Mouse (Mus musculus) forebrain, embryonic 11.5 days (tissue): ENCODE data around the gene Wnt7a. TPM values are rescaled to one million over a fixed set of nuclear protein-coding genes. Genes with fewer than 3 reads are reported as not detected.

Source experiments
- ATAC-seq: fragments of 200-750 bp; cut with Nextera tagmentation; replicated peaks from 2 replicates; pipeline ENCODE4 v1.8.0; 2017; ENCODE audit warnings: moderate TSS enrichment; ENCODE audit not compliant: low FRiP score
- DNase-seq: peaks from one replicate; pipeline ENCODE4 v3.0.0-alpha.2; 2017; ENCODE audit warnings: low spot score
- H3K27ac ChIP-seq: fragments of 300-500 bp; sonication (generic); 2 replicates; pipeline ENCODE4 v1.5.1; 2014; ENCODE audit warnings: low read depth, low read length
- H3K27me3 ChIP-seq: fragments of 300-500 bp; sonication (generic); 2 replicates; pipeline ENCODE4 v1.6.1; 2014; ENCODE audit warnings: mild to moderate bottlenecking, low read length, mixed read lengths; ENCODE audit not compliant: control insufficient read depth, insufficient read depth
- H3K36me3 ChIP-seq: fragments of 300-500 bp; sonication (generic); 2 replicates; pipeline ENCODE4 v1.6.1; 2014; ENCODE audit warnings: mild to moderate bottlenecking, low read length, moderate library complexity, mixed read lengths; ENCODE audit not compliant: control insufficient read depth, insufficient read depth
- H3K4me1 ChIP-seq: fragments of 300-500 bp; sonication (generic); replicated peaks from 2 replicates; pipeline ENCODE4 v1.6.1; 2014; ENCODE audit warnings: low read length, mixed read lengths; ENCODE audit not compliant: control insufficient read depth, insufficient read depth
- H3K4me2 ChIP-seq: fragments of 300-500 bp; sonication (generic); 2 replicates; pipeline ENCODE4 v1.6.1; 2014; ENCODE audit warnings: low read depth, mild to moderate bottlenecking, low read length, moderate library complexity, mixed read lengths; ENCODE audit not compliant: severe bottlenecking
- H3K4me3 ChIP-seq: fragments of 300-500 bp; sonication (generic); 2 replicates; pipeline ENCODE4 v1.5.1; 2014; ENCODE audit warnings: low read depth, low read length
- H3K9ac ChIP-seq: fragments of 300-500 bp; sonication (generic); 2 replicates; pipeline ENCODE4 v1.6.1; 2014; ENCODE audit warnings: low read length
- H3K9me3 ChIP-seq: fragments of 300-500 bp; sonication (generic); 2 replicates; pipeline ENCODE4 v1.6.1; 2016; ENCODE audit warnings: low read length, mixed read lengths; ENCODE audit not compliant: control insufficient read depth
- WGBS: fragments of 180-500 bp; shearing (Covaris S2); extraction: QIAGEN DNeasy Blood & Tissue Kit; methylation state at CpG from one replicate; pipeline ENCODE4 v1.1.7; 2014; 5-methylcytosine and 5-hydroxymethylcytosine counted together
- polyA plus RNA-seq: library from polyadenylated mRNA; unstranded; fragments of >200 nt; fragmentation: Nextera tagmentation; extraction: Ambion mirVana; gene quantifications from 2 replicates; pipeline ENCODE4 v1.2.1, GENCODE M21; 2014

Gene Wnt7a
- polyA plus RNA-seq, 1 experiment from 2014 or later = 13.7 TPM

DNA sequence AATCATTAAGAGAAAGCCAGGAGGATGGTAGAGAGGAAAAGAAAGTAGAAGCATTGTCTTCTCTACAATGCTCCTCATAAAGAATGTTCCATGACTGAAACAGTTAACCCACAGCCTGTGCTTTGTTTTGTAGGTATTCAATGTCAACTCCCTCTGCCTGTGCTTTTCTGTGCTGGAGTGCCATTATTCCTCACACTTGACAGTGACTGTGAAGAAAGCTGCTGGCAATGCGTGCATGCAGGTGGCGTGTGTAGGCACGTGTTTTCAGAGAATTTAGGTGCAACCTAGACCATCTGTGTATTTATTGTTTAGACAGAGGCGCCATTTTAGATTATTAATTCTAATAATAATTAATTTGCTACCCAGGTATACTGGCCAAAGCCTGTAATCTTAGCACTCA lies 13.0 kb upstream of the Wnt7a start:
- ATAC-seq (no peak), DNase-seq (no peak)
- H3K27ac ChIP-seq = no peak overlapping the region
- H3K9me3 ChIP-seq = no peaks in the 10 kb centered on the region
- H3K9ac ChIP-seq = no peak overlapping the region
- no peak overlapping the region for H3K4me2 ChIP-seq
- no peaks in the 10 kb centered on the region; the same call in 1 of the 2 replicates for H3K27me3 ChIP-seq
- H3K4me1 ChIP-seq = no peaks in the 10 kb centered on the region
- H3K4me3 ChIP-seq = no peak overlapping the region
- 65% methylated on average over 4 of the region's 4 CpGs for WGBS
- no peaks in the 10 kb centered on the region for H3K36me3 ChIP-seq

DNA sequence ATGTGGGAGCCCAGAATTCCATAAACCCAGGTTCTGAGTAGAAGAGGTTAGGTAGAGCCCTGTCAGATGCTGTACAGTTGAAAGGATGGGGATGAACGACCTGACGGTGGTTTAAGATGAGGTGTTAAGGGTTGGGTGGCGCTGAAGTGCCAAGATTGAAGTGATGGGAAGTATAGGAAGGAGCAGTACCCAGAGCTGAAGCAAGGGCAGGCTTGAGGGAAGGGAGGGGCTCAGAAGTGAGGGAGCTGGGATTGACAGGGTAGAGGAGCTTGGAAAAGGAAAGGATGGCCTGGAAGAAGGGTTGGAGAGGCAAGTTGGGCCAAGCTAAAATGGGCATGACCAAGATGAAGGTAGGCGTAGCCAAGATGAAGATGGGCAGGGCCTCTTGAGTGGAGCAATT lies 10.5 kb upstream of the Wnt7a start:
- no peak for DNase-seq
- no peak for ATAC-seq
- WGBS = 69% methylated on average over 4 of the region's 4 CpGs

GRCm38 (mm10) chr6:91417291-91417845 lies 6.2 kb upstream of the Wnt7a start:
- no peak overlapping the region for H3K9ac ChIP-seq
- no peak for DNase-seq
- WGBS = 83% methylated on average over 5 of the region's 5 CpGs
- ATAC-seq = no peak
- no peak overlapping the region for H3K4me2 ChIP-seq
- H3K27ac ChIP-seq = no peak overlapping the region
- H3K4me1 ChIP-seq = no peaks in the 10 kb centered on the region
- no peaks in the 10 kb centered on the region for H3K36me3 ChIP-seq
- H3K27me3 ChIP-seq = peaks cover 2% of the 10 kb centered on the region
- H3K9me3 ChIP-seq = no peaks in the 10 kb centered on the region
- H3K4me3 ChIP-seq = no peak overlapping the region

More for the DNA sequence above, 10.5 kb upstream of the Wnt7a start:
- Histone ChIP-seq H3K9ac (no peak overlapping the region), H3K36me3 (no peaks in the 10 kb centered on the region), H3K4me3 (no peak overlapping the region), H3K4me1 (no peaks in the 10 kb centered on the region), H3K27me3 (peaks cover 2% of the 10 kb centered on the region; the same call in 1 of the 2 replicates), H3K4me2 (no peak overlapping the region), H3K9me3 (no peaks in the 10 kb centered on the region), H3K27ac (no peak overlapping the region)

- H3K27me3 ChIP-seq = peaks cover 12% of the 10 kb centered on the region
- no peak for ATAC-seq
- H3K9me3 ChIP-seq = no peaks in the 10 kb centered on the region
- no peak overlapping the region for H3K9ac ChIP-seq
- H3K27ac ChIP-seq = no peak overlapping the region
- no peak for DNase-seq
- WGBS = 83% methylated on average over 4 of the region's 4 CpGs
- no peak overlapping the region for H3K4me2 ChIP-seq
- no peaks in the 10 kb centered on the region for H3K36me3 ChIP-seq
- H3K4me1 ChIP-seq = no peaks in the 10 kb centered on the region
- no peak overlapping the region for H3K4me3 ChIP-seq
Observed at GRCm38 (mm10) chr6:91416146-91416545, 5.0 kb upstream of the Wnt7a start.

GRCm38 (mm10) chr6:91414890-91415289 lies 3.7 kb upstream of the Wnt7a start:
- Histone ChIP-seq H3K9me3 (no peaks in the 10 kb centered on the region), H3K27ac (no peak overlapping the region), H3K4me2 (no peak overlapping the region), H3K36me3 (no peaks in the 10 kb centered on the region), H3K4me3 (no peak overlapping the region), H3K9ac (no peak overlapping the region), H3K27me3 (peaks cover 18% of the 10 kb centered on the region), H3K4me1 (0 out of 2 replicates have a peak, but pooled peaks cover 3% of the 10 kb centered on the region)
- 6% methylated on average over 4 of the region's 4 CpGs for WGBS
- DNase-seq (peak; percentile 83), ATAC-seq (no peak)

GRCm38 (mm10) chr6:91411369-91411981 lies 312 bp upstream of the Wnt7a start:
- Histone ChIP-seq H3K9me3 (no peaks in the 10 kb centered on the region), H3K27ac (peak overlapping the region; percentile 46), H3K4me1 (0 out of 2 replicates have a peak, but pooled peaks cover 6% of the 10 kb centered on the region), H3K4me3 (peak overlapping the region; percentile 67), H3K9ac (peak overlapping the region; percentile 84), H3K36me3 (no peaks in the 10 kb centered on the region; the same call in 1 of the 2 replicates), H3K4me2 (peak overlapping the region; percentile 96), H3K27me3 (peaks cover 16% of the 10 kb centered on the region)
- DNase-seq (peak; percentile 89), ATAC-seq (peak; percentile 62)
- under 1% methylated on average over 41 of the region's 47 CpGs for WGBS

DNA sequence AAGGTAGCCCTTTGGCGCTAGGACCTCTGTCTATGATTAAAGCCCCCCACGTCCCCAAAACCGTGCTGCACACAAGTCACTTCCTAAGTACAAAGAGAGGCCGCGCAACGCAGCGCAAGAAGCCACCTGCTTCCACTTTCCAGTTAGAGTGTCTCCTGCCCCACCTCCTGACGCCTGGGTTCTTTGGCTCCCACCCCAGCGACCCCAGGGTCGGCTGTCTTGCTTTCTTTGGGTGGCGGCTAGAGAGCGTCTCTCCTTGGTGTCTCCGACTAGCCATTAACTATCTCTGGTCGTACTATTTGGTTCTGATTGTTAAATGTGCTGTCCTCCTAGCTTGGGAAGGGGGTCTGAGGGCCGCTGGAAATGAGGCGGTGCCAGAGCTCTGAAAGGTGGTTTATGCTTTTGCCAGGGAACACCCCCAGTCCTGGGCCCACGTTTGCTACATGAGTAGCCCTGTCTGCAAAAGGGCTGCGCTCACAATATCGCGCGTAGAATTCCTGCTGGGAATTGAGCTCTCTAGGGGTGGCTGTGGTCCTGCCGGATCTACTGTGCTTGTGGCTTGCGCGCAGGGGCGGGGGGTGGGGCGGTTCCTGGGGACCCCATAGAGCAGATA lies 889 bp downstream of the Wnt7a start:
- peak; percentile 21; the same call in 1 of the 2 replicates for ATAC-seq
- H3K9me3 ChIP-seq = no peaks in the 10 kb centered on the region
- H3K4me2 ChIP-seq = peak overlapping the region; percentile 96
- H3K4me3 ChIP-seq = peak overlapping the region; percentile 67
- peaks cover 16% of the 10 kb centered on the region for H3K27me3 ChIP-seq
- H3K4me1 ChIP-seq = 0 out of 2 replicates have a peak, but pooled peaks cover 6% of the 10 kb centered on the region
- WGBS = 0% methylated on average over 26 of the region's 26 CpGs
- H3K27ac ChIP-seq = no peak overlapping the region
- peak overlapping the region; percentile 84 for H3K9ac ChIP-seq
- DNase-seq = no peak
- peaks cover 3% of the 10 kb centered on the region; the same call in 1 of the 2 replicates for H3K36me3 ChIP-seq

- no peak overlapping the region for H3K27ac ChIP-seq
- peaks cover 3% of the 10 kb centered on the region; the same call in 1 of the 2 replicates for H3K36me3 ChIP-seq
- peaks cover 16% of the 10 kb centered on the region for H3K27me3 ChIP-seq
- H3K4me2 ChIP-seq = peak overlapping the region; percentile 96
- DNase-seq (peak; percentile 79), ATAC-seq (peak; percentile 28)
- H3K9ac ChIP-seq = peak overlapping the region; percentile 84
- no peaks in the 10 kb centered on the region for H3K9me3 ChIP-seq
- 0 out of 2 replicates have a peak, but pooled peaks cover 6% of the 10 kb centered on the region for H3K4me1 ChIP-seq
- WGBS = under 1% methylated on average over 34 of the region's 34 CpGs
- H3K4me3 ChIP-seq = peak overlapping the region; percentile 67
Observed at GRCm38 (mm10) chr6:91409448-91410167, 1.6 kb downstream of the Wnt7a start.
